Mouse (Mus musculus) heart, postnatal 0 days (tissue): Measurements from ENCODE around the gene Pigb.

Experiments used
- CTCF ChIP-seq: IDR thresholded peaks from 2 replicates; pipeline ENCODE4 v1.5.1; 2016; ENCODE audit warnings: antibody characterized with exemption, control low read depth, low read depth
- EP300 ChIP-seq: IDR thresholded peaks from 2 replicates; pipeline ENCODE4 v1.6.1; 2016; ENCODE audit warnings: antibody characterized with exemption, low read depth

GRCm38 (mm10) chr9:73005106-73005505 is 35.1 kb downstream of the Pigb start:
- TF ChIP-seq EP300: no peak
- no peak for TF ChIP-seq CTCF
